Mouse (Mus musculus) CH12.LX (cell line): ENCODE data around the gene Pphln1.

Source experiments
- CTCF ChIP-seq, 2 experiments: IDR thresholded peaks in 1 of 2; conservative IDR thresholded peaks in 1 of 2; 2 replicates each; pipeline ENCODE4 v1.5.1; 2011 to 2012; ENCODE audit warnings: low read depth in 2 of 2, low read length in 2 of 2, improper control_type of control experiment in 1 of 2, inconsistent platforms in 1 of 2, mild to moderate bottlenecking in 1 of 2, moderate library complexity in 1 of 2
- USF1 ChIP-seq: IDR thresholded peaks from 2 replicates; pipeline ENCODE4 v1.6.1; 2014; ENCODE audit warnings: low read depth, mild to moderate bottlenecking, inconsistent platforms, low read length, improper control_type of control experiment
- ZNF384 ChIP-seq: IDR thresholded peaks from 2 replicates; pipeline ENCODE4 v1.6.1; 2012; ENCODE audit warnings: low read depth, low read length, improper control_type of control experiment, inconsistent platforms

DNA sequence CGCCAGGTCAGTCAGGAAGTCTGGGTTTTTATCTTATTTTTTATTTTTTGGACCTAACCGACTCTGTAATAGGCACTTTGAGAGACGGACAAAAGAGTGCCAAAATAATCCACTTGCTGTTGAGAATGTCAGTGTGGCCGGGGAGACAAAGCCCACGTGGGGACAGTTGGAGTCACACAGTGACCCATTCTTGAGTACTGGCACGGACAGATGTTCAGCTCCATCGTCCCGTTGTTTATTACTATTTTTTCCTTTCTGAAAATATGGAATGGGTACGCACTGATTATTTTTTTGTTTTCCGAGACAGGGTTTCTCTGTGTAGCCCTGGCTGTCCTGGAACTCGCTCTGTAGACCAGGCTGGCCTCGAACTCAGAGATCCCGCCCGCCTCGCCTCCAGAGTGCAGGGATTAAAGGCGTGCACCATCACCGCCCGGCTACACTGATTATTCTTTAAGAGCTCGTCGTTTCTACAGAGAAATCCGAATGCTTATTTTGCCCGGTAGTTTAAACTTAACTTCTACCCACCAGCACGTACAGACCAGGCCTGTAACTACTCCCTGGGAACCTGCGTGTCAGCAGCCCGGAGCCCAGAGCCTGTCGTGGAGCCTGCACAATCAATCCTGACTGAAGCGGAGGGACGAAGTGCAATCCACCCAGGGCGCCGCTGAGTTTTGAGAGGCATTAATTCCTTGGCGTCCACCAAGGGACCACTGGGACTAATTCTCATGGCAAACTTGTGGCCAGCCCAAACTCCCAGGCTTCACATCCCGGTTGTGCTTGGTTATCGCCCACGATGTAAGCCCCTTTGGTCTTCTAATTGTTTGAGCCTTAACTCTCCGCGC, 770 bp downstream of the Pphln1 start:
- TF ChIP-seq USF1: no peak
- TF ChIP-seq CTCF (conservative IDR thresholded peaks at IDR 0.05 in 1 of 2, IDR thresholded peaks at IDR 0.05 in 1 of 2; ENCODE audit: low read depth in 2 of 2, low read length in 2 of 2): no peak
- TF ChIP-seq ZNF384: no peak
